Mouse (Mus musculus) adrenal gland, postnatal 10 days (tissue): Measurements from ENCODE around the gene Mrps21. TPM values are rescaled to one million over a fixed set of nuclear protein-coding genes. Genes with fewer than 3 reads are reported as not detected.
A peak's percentile ranks its signal among the peaks of the same experiment; 100 is the strongest.

ENCODE experiments used
- DNase-seq: peaks from one replicate; pipeline ENCODE4 v3.0.0; 2021; ENCODE audit warnings: mixed read lengths
- total RNA-seq, 2 experiments: library from RNA; stranded (reverse); gene quantifications; 2 replicates each; pipeline ENCODE4 v1.2.3; 2021

The Mrps21 gene
- total RNA-seq, 2 experiments from 2014 or later, result 270 to 288 TPM

GRCm38 (mm10) chr3:95855502-95856089 lies 15.7 kb downstream of the Mrps21 start, which contains the start of gene Prpf3:
TSS of gene Prpf3 (minus strand) at chr3:95855885.
- peak; percentile 98 for DNase-seq

- DNase-seq, result no peak
Measured at GRCm38 (mm10) chr3:95851317-95851716, 20.0 kb downstream of the Mrps21 start.

- no peak for DNase-seq
Measured at GRCm38 (mm10) chr3:95850611-95851010, 20.7 kb downstream of the Mrps21 start.

GRCm38 (mm10) chr3:95842503-95843214 lies 28.7 kb downstream of the Mrps21 start:
- no peak for DNase-seq

- DNase-seq, result no peak
Measured at GRCm38 (mm10) chr3:95839250-95839649, 32.1 kb downstream of the Mrps21 start.

GRCm38 (mm10) chr3:95829053-95829452 lies 42.3 kb downstream of the Mrps21 start:
- no peak for DNase-seq

- no peak for DNase-seq
Measured at GRCm38 (mm10) chr3:95826275-95826674, 45.0 kb downstream of the Mrps21 start.

GRCm38 (mm10) chr3:95820046-95821010 lies 51.0 kb downstream of the Mrps21 start:
- no peak for DNase-seq

- DNase-seq, result peak; percentile 100
Measured at GRCm38 (mm10) chr3:95819351-95819985, 51.9 kb downstream of the Mrps21 start.

GRCm38 (mm10) chr3:95818571-95819288 lies 52.6 kb downstream of the Mrps21 start, which contains the start of gene Rprd2:
TSS of gene Rprd2 (minus strand) at chr3:95818863.
- peak; percentile 85 for DNase-seq

- peak; percentile 67 for DNase-seq
Measured at GRCm38 (mm10) chr3:95818026-95818511, 53.2 kb downstream of the Mrps21 start.

- DNase-seq, result no peak
Measured at GRCm38 (mm10) chr3:95816681-95817080, 54.6 kb downstream of the Mrps21 start.

Other genes with a start within 250 kb of the Mrps21 start
- gene Ensa, start 246.5 kb downstream of the Mrps21 start, total RNA-seq, result 10 to 100 TPM; 67.8 to 68.1 TPM
- gene Mcl1, start 212.7 kb downstream of the Mrps21 start, total RNA-seq, result 100 to 1,000 TPM; 116 to 144 TPM
- 10 to 100 TPM; 13.3 to 13.4 TPM for gene Adamtsl4, start 183.6 kb downstream of the Mrps21 start, total RNA-seq
- gene Ecm1, start 131.9 kb downstream of the Mrps21 start, total RNA-seq, result 100 to 1,000 TPM; 139 to 162 TPM
- gene Tars2, start 111.3 kb downstream of the Mrps21 start, total RNA-seq, result 10 to 100 TPM; 40.8 to 51.6 TPM
- 10 to 100 TPM; 43.9 to 50.6 TPM for gene Rprd2, start 52.7 kb downstream of the Mrps21 start, total RNA-seq
- gene Prpf3, start 15.6 kb downstream of the Mrps21 start, total RNA-seq, result 10 to 100 TPM; 25.1 to 26.7 TPM
- 1 to 10 TPM; 1.9 to 4.9 TPM for gene Ciart, start 10.7 kb upstream of the Mrps21 start, total RNA-seq
- gene BC028528, start 20.5 kb upstream of the Mrps21 start, total RNA-seq, result 10 to 100 TPM; 27.7 to 38.8 TPM
- gene Aph1a, start 22.4 kb upstream of the Mrps21 start, total RNA-seq, result 100 to 1,000 TPM; 167 to 171 TPM
- 10 to 100 TPM; 13.6 to 18.5 TPM for gene Car14, start 33.2 kb upstream of the Mrps21 start, total RNA-seq
- 100 to 1,000 TPM in 1 of 2 experiments, 10 to 100 TPM in 1; 89.8 to 110 TPM for gene Anp32e, start 57.7 kb upstream of the Mrps21 start, total RNA-seq
- gene Plekho1, start 124.5 kb upstream of the Mrps21 start, total RNA-seq, result 10 to 100 TPM; 34.0 to 36.7 TPM
- gene Vps45, start 186.9 kb upstream of the Mrps21 start, total RNA-seq, result 10 to 100 TPM; 31.7 to 35.0 TPM
- gene Otud7b, start 233.0 kb upstream of the Mrps21 start, total RNA-seq, result 10 to 100 TPM; 32.3 to 33.4 TPM